Mouse (Mus musculus) gastrocnemius, adult 8-10 months (tissue): ENCODE results near the gene Pik3cb. TPM values are rescaled to one million over a fixed set of nuclear protein-coding genes. Genes with fewer than 3 reads are reported as not detected.

Source experiments
- DNase-seq, 2 experiments: peaks; one replicate each; pipeline ENCODE4 v3.0.0; 2022; ENCODE audit warnings: low spot score in 2 of 2
- total RNA-seq, 4 experiments: library from RNA; stranded (reverse); gene quantifications; 2 replicates each; pipeline ENCODE4 v1.2.4; 2022

Pik3cb gene
- total RNA-seq, 4 experiments from 2014 or later: 5.8 to 7.7 (median 6.6) TPM

DNA sequence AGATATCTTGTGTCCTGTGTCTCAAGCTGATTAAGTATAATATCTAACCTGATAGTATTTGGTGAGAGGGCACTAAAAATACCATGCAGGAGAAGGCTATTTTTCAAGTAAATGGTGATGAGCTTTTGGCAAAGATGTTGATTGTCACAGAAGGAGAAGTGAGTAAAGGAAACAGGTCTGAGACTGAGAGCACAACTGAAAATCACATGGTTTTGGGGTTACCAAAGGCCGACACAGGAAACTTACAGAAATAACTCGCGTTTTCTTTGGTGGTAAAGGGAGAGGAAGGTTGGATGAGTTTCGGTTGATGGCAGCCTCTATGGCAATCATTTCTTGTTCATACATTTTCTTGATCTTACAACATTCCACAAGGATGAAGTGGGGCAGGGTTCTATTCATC, 50.5 kb downstream of the Pik3cb start:
- no peak for DNase-seq

DNA sequence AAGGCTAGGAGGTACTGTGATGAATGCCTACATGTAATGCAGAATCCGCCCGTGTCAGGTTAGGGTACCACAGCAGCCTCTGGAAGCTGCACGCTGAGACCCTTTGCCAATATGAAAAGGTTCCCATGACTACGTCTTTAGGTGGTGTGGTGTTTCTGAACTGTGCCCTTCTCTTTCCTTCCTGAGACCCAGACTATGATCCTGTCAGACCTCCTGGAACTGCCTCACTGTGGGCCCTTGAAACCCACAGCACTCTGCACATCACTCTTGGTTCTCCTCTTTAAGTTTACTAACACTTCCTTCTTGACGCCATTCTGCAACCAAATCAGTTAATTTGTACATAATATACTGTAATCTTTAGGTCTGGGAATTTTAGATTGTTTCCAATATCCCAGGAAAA, 58.7 kb downstream of the Pik3cb start:
- DNase-seq: no peak

DNA sequence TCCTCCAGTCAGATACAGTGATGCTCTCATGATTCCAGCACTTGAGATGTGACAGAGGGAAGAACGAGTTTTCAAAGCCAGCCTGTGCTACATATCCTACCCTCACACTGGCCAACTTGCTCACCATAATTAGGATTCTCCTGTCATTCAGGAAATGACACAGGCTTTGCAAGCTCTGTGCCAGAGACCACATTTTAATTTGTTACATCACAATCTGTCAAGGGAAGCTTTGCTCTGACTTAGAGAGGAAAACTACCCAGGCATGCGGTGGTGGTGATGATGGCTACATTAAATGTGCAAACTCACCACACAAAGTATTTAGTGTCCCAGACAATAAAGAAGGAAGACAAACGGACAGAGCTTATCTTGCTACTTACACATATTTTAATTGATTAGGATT, 59.1 kb downstream of the Pik3cb start:
- DNase-seq: no peak

DNA sequence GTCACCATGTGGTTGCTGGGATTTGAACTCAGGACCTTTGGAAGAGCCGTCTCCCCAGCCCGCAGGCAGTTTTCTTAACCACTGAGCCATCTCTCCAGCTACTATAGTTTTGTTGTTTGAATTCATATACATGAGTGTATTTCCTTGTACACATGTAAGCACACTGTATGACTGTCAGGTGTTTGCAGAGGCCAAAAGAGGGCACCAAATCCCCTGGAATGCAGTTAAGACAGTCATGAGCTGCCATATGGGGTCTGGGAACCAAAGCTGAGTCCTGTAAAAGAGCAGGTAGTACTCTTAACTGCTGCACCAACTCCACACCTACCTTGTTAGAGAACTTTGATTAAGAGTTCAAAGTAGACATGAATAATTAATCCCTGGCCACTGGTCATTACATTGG, 59.8 kb downstream of the Pik3cb start:
- no peak for DNase-seq

DNA sequence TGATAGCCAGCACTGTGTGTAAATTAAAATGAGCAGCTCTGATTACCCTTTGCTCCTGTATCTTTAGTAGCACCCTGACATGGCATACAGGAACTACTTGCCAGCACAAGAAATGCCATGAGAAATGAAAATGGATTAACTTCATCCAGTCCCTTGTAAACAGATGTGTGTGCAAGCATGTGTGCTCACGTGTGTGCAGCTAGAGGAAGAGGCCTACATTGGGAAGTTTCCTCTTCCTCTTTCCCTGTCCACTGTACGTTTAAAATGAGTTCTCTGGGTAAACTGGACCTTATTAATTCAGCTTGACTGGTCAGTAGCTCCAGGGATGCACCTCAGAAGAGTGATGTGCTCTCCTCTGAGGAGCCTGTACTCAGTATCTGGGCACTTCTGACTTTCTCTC, 66.0 kb downstream of the Pik3cb start:
- DNase-seq: no peak

DNA sequence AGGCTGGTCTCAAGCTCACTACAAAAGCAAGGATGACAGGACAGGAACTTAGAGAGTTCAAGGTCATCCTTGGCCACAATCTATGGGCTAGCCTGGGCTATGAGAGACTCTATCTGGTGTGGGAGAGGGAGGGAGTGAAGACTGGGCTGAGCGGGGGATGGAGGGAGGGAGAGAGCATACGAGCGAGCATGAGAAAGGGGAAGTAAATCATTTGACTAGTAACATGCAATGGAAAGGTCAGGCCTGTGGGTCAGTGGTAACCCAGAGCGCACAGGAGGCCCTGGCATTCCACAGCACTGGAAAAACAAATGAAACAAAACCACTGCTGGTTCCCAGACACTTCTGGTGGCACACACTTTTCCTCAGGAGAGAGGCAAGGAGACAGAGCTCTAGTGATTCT, 67.9 kb downstream of the Pik3cb start:
- no peak for DNase-seq

DNA sequence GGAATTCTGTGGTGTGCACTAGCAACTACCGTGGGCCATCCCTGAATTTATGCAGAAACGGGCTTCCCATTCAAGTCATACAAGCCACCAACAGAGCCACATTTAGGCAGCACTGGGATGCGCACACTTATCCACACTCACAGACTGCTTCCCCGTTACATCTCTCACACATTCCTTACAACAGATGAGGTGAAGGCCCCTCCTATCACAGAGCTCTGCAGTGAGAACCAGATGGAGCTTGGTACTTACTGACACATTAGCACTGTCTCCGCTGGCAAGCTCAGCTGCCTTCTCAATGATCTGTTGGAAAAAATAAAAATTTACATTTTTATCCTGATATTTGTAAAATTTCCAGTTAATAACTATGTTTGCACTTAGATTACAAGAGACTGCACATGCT, 75.1 kb downstream of the Pik3cb start:
- no peak for DNase-seq

DNA sequence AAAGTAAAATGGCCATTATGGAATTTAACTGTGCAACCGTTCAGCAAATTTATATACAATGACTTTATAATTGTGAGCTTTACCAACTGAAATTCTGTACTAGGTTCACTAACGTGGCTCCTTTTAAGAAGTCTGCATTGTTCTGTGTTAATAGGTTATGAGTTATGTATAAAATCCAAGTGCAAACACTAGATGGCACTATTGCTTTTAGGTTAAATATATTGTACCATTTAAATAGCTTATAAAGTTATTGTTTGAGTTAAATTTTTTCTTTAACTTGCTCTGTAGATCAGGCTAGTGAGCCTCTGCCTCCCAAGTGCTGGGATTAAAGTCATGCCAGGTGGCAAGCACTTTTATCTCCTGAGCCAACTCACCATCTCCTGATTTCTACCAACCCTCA, 76.2 kb downstream of the Pik3cb start:
- no peak for DNase-seq

DNA sequence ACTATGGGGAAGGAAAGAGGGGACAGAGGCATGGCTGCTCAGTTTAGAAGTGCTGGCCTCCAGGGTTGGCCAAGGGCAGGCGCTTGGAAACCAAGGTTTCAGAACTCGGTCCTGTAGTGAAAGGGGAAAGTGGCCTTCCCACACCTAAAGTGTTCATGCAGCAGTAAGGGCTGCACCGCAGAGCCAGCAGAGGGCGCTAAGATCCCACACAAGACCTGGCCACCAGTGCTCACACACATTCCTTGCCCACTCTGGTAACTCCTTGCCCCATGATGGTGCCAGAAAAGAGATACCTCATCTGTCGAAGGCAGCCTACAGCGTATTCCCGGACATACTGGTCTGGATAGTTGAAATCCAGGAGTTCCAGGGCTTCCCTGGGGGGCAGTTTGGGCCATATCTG, 77.9 kb downstream of the Pik3cb start:
- peak; percentile 41 to 54 for DNase-seq

DNA sequence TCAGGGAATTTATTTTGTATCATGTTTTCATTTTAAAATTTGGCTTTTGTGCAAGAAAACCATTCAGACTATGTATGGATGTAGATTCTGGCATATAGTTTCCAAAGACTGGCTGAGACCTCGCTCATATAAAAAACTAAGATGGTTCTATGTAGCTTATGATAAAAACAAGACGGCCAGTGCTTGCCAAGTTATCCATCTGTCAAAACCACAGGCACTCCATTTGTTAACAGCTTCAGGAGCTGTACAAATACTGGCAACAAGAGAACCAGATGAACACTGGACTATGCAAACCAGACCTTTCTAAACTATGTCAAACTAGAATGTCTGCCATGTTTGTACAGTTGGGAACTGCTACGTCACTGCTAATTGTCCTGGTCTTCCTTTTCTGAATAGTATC, 82.7 kb downstream of the Pik3cb start:
- no peak for DNase-seq

DNA sequence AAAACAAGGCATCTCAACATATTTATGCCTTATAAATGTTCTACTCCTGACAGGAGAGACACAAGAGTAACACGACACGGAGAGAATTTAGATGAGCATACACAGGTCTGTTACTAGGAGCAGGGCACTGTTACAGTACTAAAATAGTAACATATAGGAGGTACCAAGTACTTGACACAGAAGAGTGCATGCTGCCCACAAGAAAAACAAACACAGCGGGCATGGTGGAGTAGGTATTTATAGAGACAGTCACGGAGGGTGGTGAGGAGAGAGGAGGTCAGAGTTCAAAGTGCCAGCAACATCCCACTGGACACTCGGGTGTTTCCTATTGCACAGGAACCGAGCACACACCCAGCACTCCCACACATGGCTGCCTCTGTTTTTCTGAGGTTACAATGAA, 90.7 kb downstream of the Pik3cb start:
- no peak for DNase-seq

DNA sequence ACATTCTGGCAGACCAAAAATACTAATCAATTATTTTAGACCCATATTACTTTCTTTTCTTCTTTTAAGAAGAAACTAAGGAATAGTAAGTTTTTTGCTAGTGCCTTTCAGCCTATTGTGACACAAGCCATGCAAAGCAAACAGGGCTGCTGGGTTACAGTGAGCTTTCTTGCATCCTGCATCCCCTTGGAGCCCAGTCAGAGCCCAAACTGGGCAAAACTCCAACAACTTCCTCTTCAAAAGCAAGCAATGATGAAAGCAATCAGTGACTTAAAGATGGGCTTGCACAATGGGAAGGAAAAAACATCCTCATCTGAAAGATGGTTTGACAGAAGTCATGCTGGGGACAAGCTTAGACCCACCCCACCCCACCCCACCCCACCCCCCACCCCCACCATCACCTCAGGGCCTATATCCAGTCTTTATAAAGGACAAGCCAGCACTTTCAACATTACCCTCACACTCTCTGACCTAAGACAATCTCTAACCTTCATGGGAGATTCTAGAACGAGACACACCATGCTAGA, 91.6 kb downstream of the Pik3cb start:
- DNase-seq: no peak

DNA sequence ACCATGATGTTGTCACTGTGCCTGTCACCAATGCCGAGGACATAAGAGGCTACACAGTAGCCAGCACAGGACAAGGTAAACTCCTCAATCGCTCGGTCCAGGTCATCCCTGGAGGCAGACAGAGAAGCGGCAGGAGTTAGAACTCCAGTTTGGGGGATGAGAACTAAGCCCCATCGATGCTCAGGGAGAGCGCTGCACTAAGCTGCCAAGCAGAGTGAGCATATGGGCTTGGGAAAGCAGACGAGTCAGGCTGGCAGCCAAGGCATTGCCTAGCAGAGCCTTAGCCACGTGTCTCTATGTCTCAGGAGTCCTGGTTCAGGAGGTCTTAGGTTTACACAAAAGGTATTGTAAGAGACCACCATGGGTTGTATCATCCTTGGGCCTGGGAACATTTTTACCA, 95.7 kb downstream of the Pik3cb start:
- DNase-seq: no peak

DNA sequence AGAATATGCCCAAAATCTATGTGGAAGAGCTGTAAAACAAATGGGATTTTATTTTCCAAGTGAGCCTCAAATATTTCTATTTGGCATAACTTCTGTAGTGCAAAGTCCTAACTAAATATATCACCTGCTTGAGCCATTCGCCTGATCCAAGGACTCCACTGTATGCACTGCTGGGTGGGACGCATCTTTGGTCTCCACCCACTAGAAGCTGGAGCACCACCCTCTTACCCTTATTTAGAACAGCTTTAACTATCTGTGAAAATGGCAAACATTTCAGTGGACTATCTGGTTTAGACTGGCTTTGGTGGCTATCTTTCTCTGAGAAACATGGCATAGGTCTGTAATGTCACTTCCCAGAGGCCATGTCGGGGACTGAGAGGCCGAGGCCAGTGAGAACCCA, 97.8 kb downstream of the Pik3cb start:
- no peak for DNase-seq

DNA sequence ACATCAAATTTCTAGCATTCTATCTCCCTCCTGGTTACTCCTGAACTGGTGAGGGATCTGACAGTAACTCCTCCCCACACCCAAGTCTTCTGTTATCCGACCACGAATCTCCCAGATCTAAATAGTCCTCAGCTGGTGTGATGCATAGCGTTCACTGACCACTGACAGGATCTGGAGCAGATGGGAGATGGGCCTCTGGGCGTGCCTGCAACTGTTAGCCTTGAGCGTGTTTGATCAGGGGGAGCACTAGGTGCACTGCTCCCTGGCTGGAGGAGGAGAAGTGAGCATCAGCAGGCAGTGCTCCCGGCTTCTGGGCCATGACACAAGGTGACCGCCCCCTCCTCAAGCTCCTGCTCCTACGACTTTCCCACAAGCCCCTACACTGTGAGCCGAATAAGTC, 98.4 kb downstream of the Pik3cb start:
- no peak for DNase-seq

DNA sequence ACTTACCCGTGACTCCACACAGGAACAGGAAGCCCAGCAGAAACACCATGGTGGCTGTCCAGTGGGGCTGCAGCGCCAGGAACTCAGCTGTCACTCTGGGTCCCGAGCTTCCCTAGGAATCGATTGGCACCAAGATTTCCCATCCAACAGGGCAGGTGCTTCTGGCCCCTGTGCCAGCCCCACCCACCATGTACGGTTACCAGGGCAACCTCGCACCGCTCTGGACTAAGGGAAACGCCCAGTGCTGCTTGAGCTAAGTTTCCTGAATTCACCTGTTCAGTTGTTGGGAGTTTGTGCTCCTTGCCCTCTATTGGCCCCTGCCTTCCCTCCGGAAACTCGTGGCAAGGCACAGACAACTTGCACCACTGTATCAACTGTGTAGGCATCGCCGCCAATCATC, 104.8 kb downstream of the Pik3cb start, which contains the start of gene Gm1123:
TSS of gene Gm1123 (minus strand) at position 141 of the 400 bp plus-strand sequence.
- no peak for DNase-seq

DNA sequence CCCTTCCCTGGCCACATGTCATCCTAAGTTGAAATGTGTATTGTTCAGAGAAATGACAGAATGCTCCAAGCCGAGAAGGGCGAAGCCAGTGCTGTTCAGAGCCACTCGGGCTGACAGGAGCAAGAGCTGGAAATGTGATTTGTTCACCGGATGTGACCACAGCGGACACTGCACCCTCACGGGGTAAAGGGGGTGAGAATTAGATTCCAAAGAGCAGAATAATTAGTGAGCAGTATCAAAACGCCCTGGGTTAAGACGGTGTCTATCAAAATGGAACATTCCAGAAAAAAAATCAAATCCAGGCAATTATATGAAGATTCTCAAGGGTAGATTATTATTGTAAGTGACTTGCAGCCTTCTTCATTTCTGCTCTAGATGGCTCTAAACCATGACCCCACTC, 106.3 kb downstream of the Pik3cb start:
- DNase-seq: no peak

DNA sequence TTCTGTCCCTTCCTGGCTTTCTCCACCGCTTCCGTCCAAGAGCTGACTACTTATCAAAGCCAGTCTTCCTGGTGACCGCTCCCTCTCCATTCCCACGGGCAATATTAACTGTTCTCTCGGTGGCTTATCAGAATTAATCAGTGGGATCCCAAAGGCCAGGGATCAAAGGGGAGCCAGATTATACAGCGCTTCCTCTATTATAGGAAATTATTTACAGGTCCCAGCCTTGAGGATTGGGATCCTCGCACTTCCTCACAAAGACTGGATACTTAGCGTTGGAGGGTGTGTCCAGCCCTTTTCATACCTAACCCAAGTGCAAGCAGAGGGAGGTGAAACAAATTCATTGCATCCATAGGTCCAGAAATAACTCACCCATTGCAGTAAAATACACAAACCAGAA, 108.4 kb downstream of the Pik3cb start:
- DNase-seq: no peak

DNA sequence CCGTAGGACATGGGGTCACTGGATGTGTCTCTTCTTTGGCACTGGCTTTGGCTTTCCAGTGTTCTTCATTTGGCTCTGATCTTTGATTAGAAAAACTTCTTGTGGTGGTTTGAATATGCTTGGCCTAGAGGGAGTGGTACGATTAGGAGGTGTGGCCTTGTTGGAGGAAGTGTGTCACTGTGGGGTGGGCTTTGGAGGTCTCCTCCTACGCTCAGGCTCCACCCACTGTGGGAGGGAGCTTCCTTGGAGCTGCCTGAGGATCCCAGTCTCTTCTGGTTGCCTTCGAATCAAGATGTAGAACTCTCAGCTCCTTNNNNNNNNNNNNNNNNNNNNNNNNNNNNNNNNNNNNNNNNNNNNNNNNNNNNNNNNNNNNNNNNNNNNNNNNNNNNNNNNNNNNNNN, 118.7 kb downstream of the Pik3cb start:
- DNase-seq: no peak

DNA sequence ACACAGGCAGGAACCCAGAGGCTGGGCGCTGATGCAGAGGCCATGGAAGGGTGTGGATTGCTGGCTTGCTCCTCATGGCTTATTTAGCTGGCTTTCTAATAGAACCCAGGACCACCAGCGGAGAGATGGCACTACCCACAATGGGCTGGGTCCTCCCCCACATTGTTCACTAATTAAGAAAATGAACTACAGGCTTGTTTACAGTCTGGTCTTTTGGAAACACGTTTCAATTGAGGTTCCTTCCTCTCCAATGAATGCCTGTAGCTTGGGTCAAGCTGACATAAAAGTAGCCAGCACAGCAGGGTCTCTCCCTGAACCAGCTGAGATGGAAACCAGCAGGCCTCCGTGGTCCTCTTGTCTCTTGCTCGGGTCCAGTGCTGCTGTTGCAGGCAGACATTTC, 119.3 kb downstream of the Pik3cb start:
- no peak for DNase-seq

DNA sequence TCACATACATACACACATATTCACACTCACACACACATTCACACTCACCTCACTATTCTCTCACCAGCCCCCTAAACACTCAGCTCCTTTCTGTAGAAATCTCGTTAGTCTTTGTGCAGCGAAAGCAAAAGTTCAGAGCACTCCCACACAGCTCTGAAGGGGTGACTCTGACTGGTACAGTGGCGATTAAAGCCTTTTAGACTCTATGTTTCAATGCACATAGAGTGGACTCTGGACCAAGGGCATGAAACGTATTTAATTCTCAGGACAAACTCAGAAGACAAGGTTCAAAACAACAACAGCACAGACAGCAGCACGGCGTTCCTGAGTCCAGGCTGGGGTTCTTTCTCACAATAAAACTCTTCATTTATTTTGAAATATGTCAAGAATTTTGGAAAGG, 122.7 kb downstream of the Pik3cb start:
- DNase-seq: no peak

DNA sequence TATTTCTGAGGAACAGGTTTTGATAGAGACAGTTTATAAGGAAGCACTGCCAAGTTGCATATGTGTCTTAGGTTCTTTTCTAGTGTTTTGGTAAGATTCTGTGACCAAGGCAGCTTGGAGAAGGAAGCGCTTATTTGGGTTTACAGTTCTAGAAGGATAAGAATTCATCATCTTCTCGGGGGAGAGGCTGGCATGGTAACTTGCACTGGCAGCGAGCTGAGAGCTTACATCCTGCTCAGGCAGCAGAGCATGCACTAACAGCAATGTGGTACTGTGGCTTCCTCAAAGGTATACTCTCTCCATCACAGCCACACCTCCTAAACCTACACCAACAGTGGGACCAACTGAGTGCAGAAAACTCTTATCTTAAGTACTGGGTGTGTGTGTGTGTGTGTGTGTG, 123.7 kb downstream of the Pik3cb start:
- DNase-seq: no peak

DNA sequence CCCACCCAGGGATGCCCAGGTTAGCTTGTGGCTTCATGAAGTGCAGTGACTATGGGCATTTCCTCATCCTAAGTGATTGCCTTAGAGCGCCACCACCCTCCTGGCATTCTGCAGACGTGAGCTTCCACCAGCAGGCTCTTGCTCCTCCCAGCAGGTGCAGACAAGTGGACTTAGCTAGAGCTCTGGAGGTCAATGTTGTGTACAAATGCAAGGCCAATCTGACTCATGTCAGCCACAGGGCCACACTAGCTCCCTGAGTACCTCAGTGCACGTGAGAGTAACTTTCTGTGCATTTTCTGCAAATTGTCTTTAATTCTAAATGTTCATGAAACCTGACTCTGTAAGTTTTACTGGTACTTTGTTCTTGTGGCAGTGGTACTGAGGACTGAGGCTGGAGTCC, 124.1 kb downstream of the Pik3cb start:
- DNase-seq: no peak

DNA sequence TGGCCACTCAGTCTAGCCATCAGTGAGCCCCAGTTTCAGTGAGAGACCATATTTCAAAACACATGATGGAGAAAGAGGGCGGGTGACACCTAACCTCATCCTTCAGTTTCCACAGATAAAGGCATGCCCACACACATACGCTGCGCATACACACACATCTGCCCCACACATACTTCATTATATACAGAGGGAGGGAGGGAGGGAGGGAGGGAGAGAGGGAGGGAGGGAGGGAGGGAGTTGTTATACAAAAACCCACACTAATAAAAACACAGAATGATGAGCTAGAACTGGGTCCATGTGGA, 130.6 kb downstream of the Pik3cb start:
- DNase-seq: no peak
